Mouse (Mus musculus) cortical plate, adult 2 months (tissue): Measurements from ENCODE around the gene Coq10a.

Source experiments
- CTCF ChIP-seq: fragments of 200-500 bp; IDR thresholded peaks from 2 replicates; pipeline ENCODE4 v1.5.1; 2011; ENCODE audit warnings: mild to moderate bottlenecking, control low read depth, low read length; ENCODE audit not compliant: insufficient read depth; ENCODE audit errors: extremely low read depth
- POLR2A ChIP-seq: fragments of 200-500 bp; IDR thresholded peaks from 2 replicates; pipeline ENCODE4 v1.6.1; 2011; ENCODE audit warnings: mild to moderate bottlenecking, low read length, control low read depth; ENCODE audit not compliant: insufficient read depth; ENCODE audit errors: extremely low read depth

DNA sequence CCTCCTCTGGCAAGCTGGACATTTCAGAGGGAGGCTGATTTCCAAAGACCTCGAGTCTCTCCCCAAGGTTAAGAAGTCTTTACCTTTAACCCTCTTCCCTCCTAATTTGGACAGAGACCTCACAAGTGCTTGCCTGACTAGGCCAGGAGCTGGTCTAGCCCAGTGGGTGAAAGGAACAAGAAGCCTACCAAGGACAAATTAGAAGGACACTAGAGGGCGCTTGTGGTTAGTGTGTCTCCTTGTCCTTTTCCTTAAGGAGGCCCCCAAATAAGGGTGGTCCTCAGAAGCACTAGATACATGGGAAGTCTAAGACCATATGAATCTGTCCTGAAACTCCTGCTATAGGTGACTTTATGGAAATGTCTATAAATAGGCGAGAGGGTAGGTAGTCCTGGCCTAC lies 6.2 kb downstream of the Coq10a start:
- TF ChIP-seq CTCF (peak; percentile 24; the same call in 1 of the 2 replicates), POLR2A (no peak)
